Mouse (Mus musculus) hindlimb bud, embryonic 11.5 days (tissue): ENCODE results near the gene Sh3bp1.

ENCODE experiments used
- DNase-seq: peaks from one replicate; pipeline ENCODE4 v3.0.0-alpha.2; 2012; ENCODE audit warnings: low read depth, low spot score; ENCODE audit errors: extremely low spot score

The Sh3bp1 gene

GRCm38 (mm10) chr15:78899740-78900584 lies at the start of gene Sh3bp1:
Sh3bp1 (plus strand) TSS chr15:78899768.
- no peak for DNase-seq

- no peak for DNase-seq
These were observed 49.3 kb upstream of the Sh3bp1 start for GRCm38 (mm10) chr15:78850059-78850824.

GRCm38 (mm10) chr15:78850944-78851343 lies 48.6 kb upstream of the Sh3bp1 start:
- DNase-seq: no peak

- DNase-seq: peak; percentile 72
These were observed 47.9 kb upstream of the Sh3bp1 start for GRCm38 (mm10) chr15:78851505-78852153.

- no peak for DNase-seq
These were observed 44.1 kb upstream of the Sh3bp1 start, which contains the start of gene Lgals2 for GRCm38 (mm10) chr15:78855303-78855965. Lgals2 (minus strand) TSS chr15:78855529.

GRCm38 (mm10) chr15:78857009-78857408 lies 42.6 kb upstream of the Sh3bp1 start:
- no peak for DNase-seq

- DNase-seq: no peak
These were observed 40.3 kb upstream of the Sh3bp1 start for GRCm38 (mm10) chr15:78859311-78859710.

GRCm38 (mm10) chr15:78859714-78860113 lies 39.9 kb upstream of the Sh3bp1 start:
- DNase-seq: no peak

GRCm38 (mm10) chr15:78862280-78862679 lies 37.3 kb upstream of the Sh3bp1 start:
- DNase-seq: no peak

GRCm38 (mm10) chr15:78863154-78863553 lies 36.4 kb upstream of the Sh3bp1 start:
- DNase-seq: no peak

GRCm38 (mm10) chr15:78863852-78864253 lies 35.7 kb upstream of the Sh3bp1 start:
- DNase-seq: no peak

GRCm38 (mm10) chr15:78868398-78868797 lies 31.2 kb upstream of the Sh3bp1 start:
- DNase-seq: no peak

- DNase-seq: no peak
These were observed 30.7 kb upstream of the Sh3bp1 start for GRCm38 (mm10) chr15:78868826-78869233.

GRCm38 (mm10) chr15:78869775-78870174 lies 29.8 kb upstream of the Sh3bp1 start:
- DNase-seq: peak; percentile 44

- DNase-seq: no peak
These were observed 27.5 kb upstream of the Sh3bp1 start for GRCm38 (mm10) chr15:78872021-78872608.

- no peak for DNase-seq
These were observed 25.6 kb upstream of the Sh3bp1 start for GRCm38 (mm10) chr15:78873803-78874435.

- no peak for DNase-seq
These were observed 24.6 kb upstream of the Sh3bp1 start for GRCm38 (mm10) chr15:78874989-78875388.

- DNase-seq: no peak
These were observed 24.0 kb upstream of the Sh3bp1 start for GRCm38 (mm10) chr15:78875537-78875936.

GRCm38 (mm10) chr15:78876258-78876696 lies 23.3 kb upstream of the Sh3bp1 start:
- DNase-seq: no peak
